Mouse (Mus musculus): ENCODE measurements around the gene Gstp2.

DNA sequence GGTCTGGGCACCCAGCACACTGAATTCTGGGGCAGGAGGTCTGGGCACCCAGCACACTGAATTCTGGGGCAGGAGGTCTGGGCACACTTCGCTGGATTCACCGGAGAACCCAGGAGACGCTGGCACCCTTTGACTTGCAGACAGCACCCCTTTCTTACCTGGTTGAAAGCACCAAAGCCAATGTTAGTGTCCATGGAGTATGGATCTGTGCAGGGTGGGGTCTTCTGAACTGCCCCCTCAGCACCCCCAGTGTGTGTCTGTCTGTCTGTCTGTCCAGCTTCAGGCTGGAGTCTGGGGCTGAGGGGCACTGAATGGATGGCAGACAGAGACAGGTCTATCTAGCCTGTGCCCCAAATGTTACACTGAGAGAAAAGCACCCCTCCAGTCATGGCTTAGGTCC lies 54.3 kb downstream of the Gstp2 start:
- TF ChIP-seq CTCF (IDR thresholded peaks at IDR 0.05; ENCODE audit: low read depth, low read length) (no peak), POLR2A (IDR thresholded peaks at IDR 0.05; ENCODE audit: borderline replicate concordance, low read depth, low read length) (no peak)

All from bone marrow macrophage, adult 2 months (primary cell).